Mouse (Mus musculus) left cerebral cortex, adult 2 months (tissue): ENCODE measurements at regions not wholly inside any gene's neighbourhood (a gene's known extent, or its start where the extent isn't known, plus 50 kb on each side); places are given as distances from the start of the nearest gene placed in this dataset.

Experiments used
- DNase-seq, 2 experiments: peaks; one replicate each; pipeline ENCODE4 v3.0.0; 2021 to 2022; ENCODE audit warnings: low spot score in 2 of 2, mixed read lengths in 1 of 2; ENCODE audit errors: extremely low spot score in 1 of 2
- H3K27ac ChIP-seq: fragments of 200-600 bp; 2 replicates; pipeline ENCODE4 v1.8.1; 2022
- H3K4me3 ChIP-seq: fragments of 200-600 bp; 2 replicates; pipeline ENCODE4 v1.8.1; 2022
- CTCF ChIP-seq: fragments of 200-600 bp; IDR thresholded peaks from 2 replicates; pipeline ENCODE4 v1.8.1; 2022; ENCODE audit warnings: antibody characterized with exemption, mild to moderate bottlenecking, moderate library complexity
- intact Hi-C: fragments of 180-260 bp; cut with DNase I; formaldehyde crosslinking; loops from one replicate; pipeline ENCODE4 v1.15.1; 2025

- no peak for DNase-seq
- no peak for TF ChIP-seq CTCF
- Histone ChIP-seq H3K27ac (no peak overlapping the region), H3K4me3 (no peak overlapping the region)
- intact Hi-C loops: no loop called here
These were observed 66.0 kb downstream of the Nr2f2 start for GRCm38 (mm10) chr7:70300516-70300915.

DNA sequence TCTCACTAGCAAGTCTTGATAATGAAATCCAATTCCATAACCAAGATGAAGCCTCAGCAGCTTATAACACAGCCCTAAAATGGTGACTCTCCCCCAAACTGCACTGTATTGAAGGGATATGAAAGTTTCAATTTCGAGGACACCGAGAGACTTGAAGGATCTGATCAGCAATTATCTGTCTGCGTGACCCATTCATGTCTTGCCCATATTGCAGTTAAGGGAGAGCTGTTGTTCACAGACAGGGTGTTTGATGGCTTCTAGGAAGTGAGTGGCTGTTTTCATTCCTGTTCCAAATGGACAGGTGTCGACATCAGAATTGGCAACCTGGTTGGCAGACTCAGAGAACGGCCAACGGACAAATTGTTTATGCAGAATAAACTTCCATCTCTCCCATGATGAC, 75.1 kb downstream of the Nr2f2 start:
- Histone ChIP-seq H3K4me3 (no peak overlapping the region), H3K27ac (no peak overlapping the region)
- no peak for TF ChIP-seq CTCF
- no peak for DNase-seq
- intact Hi-C loops: no loop called here

GRCm38 (mm10) chr7:70290733-70291320, 75.7 kb downstream of the Nr2f2 start:
- no peak overlapping the region for H3K4me3 ChIP-seq
- TF ChIP-seq CTCF: no peak

DNA sequence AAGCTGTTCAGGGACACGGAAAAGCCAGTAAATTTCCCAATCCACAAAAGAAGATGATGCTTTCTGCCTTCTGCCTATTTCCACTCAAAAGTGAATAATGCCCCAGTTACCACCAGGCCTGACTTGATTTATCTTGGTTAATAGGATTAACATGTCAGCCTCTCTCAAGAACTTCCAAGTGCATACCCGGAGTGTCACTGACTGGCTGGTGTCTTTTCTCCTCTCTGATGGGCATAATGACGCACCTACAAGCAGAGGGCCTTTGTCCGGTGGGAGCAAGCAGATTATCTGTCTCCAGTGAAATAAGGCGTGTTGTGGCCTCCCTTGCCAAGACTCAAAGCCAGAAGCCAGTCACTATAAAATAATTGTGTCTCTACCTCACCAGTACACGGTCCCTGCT, 76.3 kb downstream of the Nr2f2 start:
- intact Hi-C loops: no loop called here
- Histone ChIP-seq H3K4me3 (no peak overlapping the region), H3K27ac (no peak overlapping the region)
- no peak for TF ChIP-seq CTCF
- DNase-seq: no peak

More at GRCm38 (mm10) chr7:70290733-70291320, 75.7 kb downstream of the Nr2f2 start:
- no peak overlapping the region for H3K27ac ChIP-seq
- no peak for DNase-seq
- intact Hi-C loops: no loop called here

DNA sequence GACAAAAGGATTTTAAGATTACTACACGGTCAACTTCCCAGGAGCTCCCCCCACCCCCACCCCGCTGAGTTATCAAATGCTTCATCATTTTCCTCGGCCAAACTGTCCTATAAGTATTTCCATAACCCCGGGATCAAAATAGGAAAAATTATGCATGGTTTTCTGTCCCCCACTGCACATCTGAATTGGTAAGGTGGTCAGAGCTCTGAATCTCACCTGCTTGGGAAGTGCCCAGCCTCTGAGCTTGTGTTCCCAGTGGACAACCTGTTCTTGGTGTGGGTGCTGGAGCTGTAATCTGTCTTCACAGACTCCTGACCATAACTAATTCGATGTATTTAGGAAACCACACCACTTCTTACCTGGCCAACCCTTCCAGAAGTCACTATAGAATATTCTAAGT, 77.9 kb downstream of the Nr2f2 start:
- intact Hi-C loops: no loop called here
- DNase-seq: no peak
- Histone ChIP-seq H3K4me3 (no peak overlapping the region), H3K27ac (no peak overlapping the region)
- no peak for TF ChIP-seq CTCF

GRCm38 (mm10) chr7:70287891-70288421, 78.6 kb downstream of the Nr2f2 start:
- Histone ChIP-seq H3K27ac (no peak overlapping the region), H3K4me3 (no peak overlapping the region)
- TF ChIP-seq CTCF: no peak
- no peak for DNase-seq
- intact Hi-C loops: loop anchor here (2.0 kb wide), 1 partner anchor 41 kb away; no protein-coding TSS in a partner anchor

GRCm38 (mm10) chr7:70286836-70287355, 79.6 kb downstream of the Nr2f2 start:
- intact Hi-C loops: loop anchor here (2.0 kb wide), 1 partner anchor 42 kb away; no protein-coding TSS in a partner anchor
- Histone ChIP-seq H3K4me3 (no peak overlapping the region), H3K27ac (no peak overlapping the region)
- no peak for DNase-seq
- no peak for TF ChIP-seq CTCF

- intact Hi-C loops: no loop called here
- no peak for TF ChIP-seq CTCF
- Histone ChIP-seq H3K27ac (no peak overlapping the region), H3K4me3 (no peak overlapping the region)
- no peak for DNase-seq
These were observed 81.2 kb downstream of the Nr2f2 start for GRCm38 (mm10) chr7:70285344-70285743.

- DNase-seq: no peak
- intact Hi-C loops: loop anchor here (5.0 kb wide), 1 partner anchor 83 kb away; the partner anchor contains the start of gene Nr2f2
- Histone ChIP-seq H3K27ac (no peak overlapping the region), H3K4me3 (no peak overlapping the region)
- no peak for TF ChIP-seq CTCF
These were observed 82.7 kb downstream of the Nr2f2 start for GRCm38 (mm10) chr7:70283836-70284235.

- TF ChIP-seq CTCF: no peak
- H3K27ac ChIP-seq: no peak overlapping the region
- intact Hi-C loops: loop anchor here (5.0 kb wide), 1 partner anchor 84 kb away; the partner anchor contains the start of gene Nr2f2
- no peak overlapping the region for H3K4me3 ChIP-seq
- DNase-seq: no peak
These were observed 83.4 kb downstream of the Nr2f2 start for GRCm38 (mm10) chr7:70283166-70283565.

DNA sequence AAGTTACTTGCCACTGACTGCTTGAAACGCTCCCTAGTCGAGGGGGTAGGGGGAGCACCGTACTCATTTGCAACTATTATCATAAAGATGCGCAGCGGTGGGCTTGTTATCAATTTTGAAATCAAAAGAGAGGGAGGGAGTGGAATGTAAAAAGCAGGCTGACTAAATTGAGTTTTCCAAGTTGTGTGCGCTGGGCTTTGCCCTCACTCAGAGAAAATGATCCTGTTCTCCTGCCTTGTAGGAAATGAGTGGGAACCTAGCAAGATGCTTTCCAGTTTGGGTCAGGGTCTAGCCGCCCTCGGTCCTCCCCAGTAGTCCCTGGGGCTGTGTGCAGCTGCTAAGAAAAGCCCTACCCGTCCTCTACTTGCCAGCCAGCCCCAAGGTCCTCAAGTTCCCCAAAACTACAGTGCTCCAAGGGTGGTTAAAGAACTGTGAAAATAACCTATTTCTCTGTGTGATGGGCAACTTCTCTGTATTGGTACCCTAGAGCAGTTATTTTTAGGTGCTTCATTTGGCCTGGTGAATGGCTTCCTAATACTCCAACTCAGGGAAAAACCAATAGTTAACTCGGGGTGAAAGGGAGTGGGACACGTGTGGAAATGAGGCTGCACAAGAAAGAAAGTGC, 84.5 kb downstream of the Nr2f2 start:
- no peak for TF ChIP-seq CTCF
- intact Hi-C loops: loop anchor here (5.0 kb wide), 1 partner anchor 85 kb away; the partner anchor contains the start of gene Nr2f2
- no peak for DNase-seq
- H3K4me3 ChIP-seq: no peak overlapping the region
- H3K27ac ChIP-seq: no peak overlapping the region

DNA sequence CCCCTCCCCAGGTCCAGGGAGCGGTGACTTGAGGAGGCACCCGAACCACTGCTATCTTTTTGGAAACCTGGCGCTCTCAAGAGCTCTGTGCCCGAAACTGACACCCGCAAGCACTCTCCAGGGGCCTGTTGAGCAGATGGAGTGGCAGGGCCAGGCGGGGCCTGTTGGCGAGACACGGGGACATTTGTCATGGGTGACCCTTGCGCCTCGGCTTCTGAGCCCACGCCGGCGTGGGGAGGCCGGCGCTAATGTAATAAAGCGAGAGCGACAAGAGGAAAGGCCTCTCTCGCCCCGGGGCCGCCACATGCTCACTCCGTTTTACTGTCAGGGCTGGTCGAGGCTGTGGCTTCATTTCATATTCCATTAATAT, 85.2 kb downstream of the Nr2f2 start:
- intact Hi-C loops: loop anchor here (5.0 kb wide), 1 partner anchor 86 kb away; the partner anchor contains the start of gene Nr2f2
- no peak for TF ChIP-seq CTCF
- Histone ChIP-seq H3K27ac (no peak overlapping the region), H3K4me3 (no peak overlapping the region)
- no peak for DNase-seq
